Comparison of ENCODE assay signal across 22 mouse cellular contexts in genomic region chr1:89337861-89338260, GRCm38 (mm10).
DNase-seq lines count a peak whose midpoint lies in the region; ATAC-seq and TF ChIP-seq lines count a peak whose summit lies in the region.
"Had no signal": no experiment of that assay in that cellular context is flagged by ENCODE, and none has a peak within 500 bp of the region (broad histone marks: within the 10 kb centered on the region; RNA-seq: fewer than 3 reads in every experiment).

No protein-coding gene starts in this region.

- no peaks in the 10 kb centered on the region for H3K9me3 ChIP-seq in heart, embryonic 12.5 days (replicated peaks)
- no peaks in the 10 kb centered on the region for H3K9me3 ChIP-seq in heart, embryonic 10.5 days
- H3K9me3 ChIP-seq in midbrain, embryonic 11.5 days (ENCODE audit: control insufficient read depth, low read length), result no peaks in the 10 kb centered on the region
- H3K9me3 ChIP-seq in midbrain, postnatal 0 days (ENCODE audit: low read length), result no peaks in the 10 kb centered on the region

- no peaks in the 10 kb centered on the region for H3K36me3 ChIP-seq in heart, embryonic 12.5 days
- H3K36me3 ChIP-seq in heart, embryonic 10.5 days, result no peaks in the 10 kb centered on the region
- H3K36me3 ChIP-seq in midbrain, embryonic 11.5 days (ENCODE audit: control insufficient read depth, insufficient read depth, low read length), result no peaks in the 10 kb centered on the region
- no peaks in the 10 kb centered on the region for H3K36me3 ChIP-seq in midbrain, postnatal 0 days (ENCODE audit: insufficient read depth, low read length)
- H3K36me3 ChIP-seq: G1E had no signal

- H3K9ac ChIP-seq in heart, embryonic 12.5 days, result no peak overlapping the region
- H3K9ac ChIP-seq in midbrain, embryonic 11.5 days (ENCODE audit: low read length), result no peak overlapping the region
- no peak overlapping the region for H3K9ac ChIP-seq in midbrain, postnatal 0 days (replicated peaks; ENCODE audit: low read length, poor library complexity, severe bottlenecking)

- H3K4me2 ChIP-seq in heart, embryonic 12.5 days, result no peak overlapping the region
- H3K4me2 ChIP-seq in midbrain, embryonic 11.5 days, result no peak overlapping the region
- H3K4me2 ChIP-seq in midbrain, postnatal 0 days (ENCODE audit: low read depth, low read length, poor library complexity, severe bottlenecking), result no peak overlapping the region

- no peak for TF ChIP-seq CTCF in midbrain, postnatal 0 days (IDR thresholded peaks at IDR 0.05)

- DNase-seq in heart, adult 11 months, result peak; percentile 76
- peak; percentile 45 for DNase-seq in heart, embryonic 10.5 days (ENCODE audit: low spot score)
- DNase-seq in heart, adult 8-10 months (ENCODE audit: low spot score), result no peak
- DNase-seq in layer of hippocampus, adult 9-11 months, result peak; percentile 24
- DNase-seq in layer of hippocampus, adult 9-10 months (ENCODE audit: low spot score), result no peak
- DNase-seq in midbrain, embryonic 11.5 days (ENCODE audit: low spot score, missing footprints), result peak; percentile 69
- no peak for DNase-seq in midbrain, postnatal 0 days (ENCODE audit: low spot score)
- DNase-seq: adrenal gland, adult 2 months; adrenal gland, adult 8-10 months; adrenal gland, postnatal 10 days; adrenal gland, postnatal 14 days; adrenal gland, postnatal 25 days; adrenal gland, postnatal 36 days; B cell, adult 2 months; cerebellum, adult 11 months; cerebellum, adult 11-12 months had no signal

- H3K4me3 ChIP-seq in heart, embryonic 12.5 days, result no peak overlapping the region
- H3K4me3 ChIP-seq in heart, embryonic 10.5 days, result no peak overlapping the region
- no peak overlapping the region for H3K4me3 ChIP-seq in midbrain, embryonic 11.5 days (ENCODE audit: low read depth, low read length)
- no peak overlapping the region for H3K4me3 ChIP-seq in midbrain, postnatal 0 days (ENCODE audit: low read depth, low read length)

- no peaks in the 10 kb centered on the region for H3K4me1 ChIP-seq in heart, embryonic 12.5 days (replicated peaks)
- H3K4me1 ChIP-seq in heart, embryonic 10.5 days, result no peaks in the 10 kb centered on the region
- H3K4me1 ChIP-seq in midbrain, embryonic 11.5 days (ENCODE audit: control insufficient read depth, insufficient read depth, low read length), result peaks cover 2% of the 10 kb centered on the region
- no peaks in the 10 kb centered on the region for H3K4me1 ChIP-seq in midbrain, postnatal 0 days (ENCODE audit: insufficient read depth, low read length)

- no peak overlapping the region for H3K27ac ChIP-seq in heart, embryonic 12.5 days (ENCODE audit: poor library complexity, severe bottlenecking)
- H3K27ac ChIP-seq in heart, embryonic 10.5 days, result no peak overlapping the region
- H3K27ac ChIP-seq in midbrain, embryonic 11.5 days (ENCODE audit: low read depth, low read length), result no peak overlapping the region
- H3K27ac ChIP-seq in midbrain, postnatal 0 days (ENCODE audit: low read depth, low read length), result no peak overlapping the region

- no peak for ATAC-seq in heart, embryonic 12.5 days (ENCODE audit: insufficient number of reproducible peaks, low FRiP score)
- no peak for ATAC-seq in midbrain, embryonic 11.5 days (ENCODE audit: low FRiP score)
- ATAC-seq in midbrain, postnatal 0 days (ENCODE audit: low FRiP score), result no peak
- ATAC-seq: activated CD4-positive, CD25-positive, alpha-beta regulatory T cell, adult 4 months; CD4-positive, CD25-positive, alpha-beta regulatory T cell, adult 4 months; Patski had no signal

- WGBS in heart, embryonic 12.5 days, result 66% methylated on average over 5 of the region's 5 CpGs
- WGBS in heart, embryonic 10.5 days, result 65% methylated on average over 5 of the region's 5 CpGs
- WGBS in midbrain, embryonic 11.5 days, result 85% methylated on average over 5 of the region's 5 CpGs
- WGBS in midbrain, postnatal 0 days, result 77% methylated on average over 5 of the region's 5 CpGs

- H3K27me3 ChIP-seq in heart, embryonic 12.5 days (replicated peaks), result no peaks in the 10 kb centered on the region
- H3K27me3 ChIP-seq in heart, embryonic 10.5 days (ENCODE audit: insufficient read depth, poor library complexity, severe bottlenecking), result no peaks in the 10 kb centered on the region
- H3K27me3 ChIP-seq in midbrain, embryonic 11.5 days (ENCODE audit: control insufficient read depth, insufficient read depth, low read length), result no peaks in the 10 kb centered on the region
- H3K27me3 ChIP-seq in midbrain, postnatal 0 days (ENCODE audit: insufficient read depth, low read length), result no peaks in the 10 kb centered on the region
- H3K27me3 ChIP-seq: CH12.LX, Patski had no signal

Comparison
In these comparisons a context has a peak if more than half of its experiments do, and no peak if none do; other contexts are left out.
1. DNase-seq: peak in heart, adult 11 months (single experiment), heart, embryonic 10.5 days (single experiment), layer of hippocampus, adult 9-11 months (single experiment) and midbrain, embryonic 11.5 days (single experiment); none in heart, adult 8-10 months (single experiment), layer of hippocampus, adult 9-10 months (single experiment) and midbrain, postnatal 0 days (single experiment).